Mouse (Mus musculus) B cell, adult 2 months (primary cell): ENCODE data around the gene Kmt2a.

ENCODE experiments used
- DNase-seq, 2 experiments: peaks; one replicate each; pipeline ENCODE4 v3.0.0; 2022

Gene Kmt2a

DNA sequence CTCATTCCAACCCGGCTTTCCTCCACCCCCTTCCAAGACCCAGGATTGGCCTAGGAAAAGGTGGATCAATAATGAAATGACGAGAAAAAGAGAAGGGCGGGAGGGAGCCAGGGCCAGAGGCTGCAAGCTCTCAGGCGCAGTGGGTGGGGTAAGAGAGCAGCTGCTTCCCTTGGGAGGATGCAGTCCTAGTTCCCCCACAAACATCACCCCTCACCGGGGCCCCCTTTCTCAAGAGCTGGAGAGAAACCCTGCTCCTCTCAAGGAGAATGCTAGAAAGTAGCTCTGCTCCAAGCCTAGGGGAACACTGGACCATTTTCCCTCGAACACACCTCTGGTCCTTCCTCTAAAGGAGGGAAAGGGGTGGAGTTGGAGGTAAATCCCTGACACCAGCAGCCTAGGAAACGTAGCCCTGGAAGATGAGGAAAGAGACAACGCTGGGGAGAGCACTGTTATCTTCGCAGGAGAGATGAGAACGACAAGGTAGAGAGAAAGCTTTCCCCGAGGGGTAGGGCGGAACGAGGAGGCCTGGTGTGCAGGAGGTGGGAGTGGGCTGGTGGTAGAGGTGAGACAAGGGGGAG lies 1.3 kb downstream of the Kmt2a start:
- DNase-seq = peak; percentile 18 to 27

DNA sequence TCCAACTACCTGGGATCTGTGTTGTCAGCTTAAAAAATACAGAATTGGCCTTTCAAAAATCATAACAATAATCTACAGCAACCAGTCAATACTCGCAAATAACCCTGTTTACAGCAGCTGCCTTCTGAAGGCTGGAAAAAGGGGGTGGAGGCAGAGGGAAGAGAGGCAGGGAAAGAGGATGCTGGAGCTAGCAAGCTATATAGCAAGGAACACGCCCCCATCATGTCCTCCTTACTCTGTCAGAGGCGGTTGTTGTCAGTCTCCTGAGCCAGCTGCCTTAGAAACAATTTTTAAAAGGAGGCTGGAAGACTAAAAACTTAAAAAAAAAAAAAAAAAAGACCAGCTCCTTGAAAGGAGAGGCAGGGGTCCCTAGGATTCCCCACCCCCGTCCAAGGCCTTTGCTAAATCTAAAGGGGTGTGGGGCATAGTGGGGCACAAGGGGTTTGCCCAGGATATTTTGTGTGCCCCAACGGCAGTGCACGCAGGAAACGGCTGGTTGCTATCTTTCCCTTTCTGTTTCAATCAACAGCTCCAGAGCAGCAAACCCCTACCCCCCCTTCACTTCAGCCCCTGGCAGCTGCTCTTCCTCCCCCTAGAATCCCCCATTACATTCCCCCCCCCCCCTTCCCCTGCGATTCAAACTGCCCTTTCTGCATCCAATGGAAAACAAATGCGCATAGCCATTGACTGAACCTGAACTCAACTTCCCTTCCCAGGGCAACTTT lies 2.2 kb downstream of the Kmt2a start:
- peak; percentile 41 to 46 for DNase-seq

DNA sequence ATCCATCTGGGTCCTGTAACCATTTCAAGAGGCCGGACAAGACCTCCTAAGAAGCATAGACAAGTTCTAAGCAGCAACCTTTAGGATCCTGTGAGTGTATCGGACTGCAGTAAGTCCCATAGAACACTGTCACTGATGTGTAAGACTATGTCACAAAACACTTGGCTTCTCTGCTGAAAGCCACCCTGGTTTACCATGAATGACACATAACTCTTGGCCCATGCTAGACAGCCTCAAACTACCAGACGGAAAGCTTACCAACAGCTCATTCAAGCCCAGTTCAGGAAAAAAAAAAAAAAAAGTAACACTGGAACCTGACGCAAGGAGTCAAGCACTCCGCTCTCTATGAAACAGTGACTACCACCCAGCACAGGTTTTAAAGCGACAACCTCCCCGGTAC lies 3.4 kb downstream of the Kmt2a start:
- no peak for DNase-seq

DNA sequence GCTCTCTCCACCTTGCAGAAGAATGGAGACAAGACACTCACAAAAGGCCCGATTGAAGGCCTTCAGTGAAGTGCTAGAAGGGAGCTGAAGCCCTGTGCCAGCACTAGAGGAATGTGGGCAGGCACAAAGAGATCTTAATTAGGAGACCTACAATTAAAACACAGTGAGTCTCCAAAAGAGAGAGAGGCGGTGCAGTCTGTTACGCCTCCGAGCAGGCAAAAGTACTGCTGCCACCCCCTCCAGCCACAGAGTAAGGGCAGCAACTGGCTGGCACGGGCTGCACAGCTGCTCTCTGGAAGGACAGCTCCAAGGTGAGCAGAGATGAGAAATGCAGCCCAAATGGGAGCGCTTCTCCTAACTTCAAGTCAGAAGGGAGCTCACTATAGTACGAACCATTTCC lies 5.6 kb downstream of the Kmt2a start:
- no peak for DNase-seq

DNA sequence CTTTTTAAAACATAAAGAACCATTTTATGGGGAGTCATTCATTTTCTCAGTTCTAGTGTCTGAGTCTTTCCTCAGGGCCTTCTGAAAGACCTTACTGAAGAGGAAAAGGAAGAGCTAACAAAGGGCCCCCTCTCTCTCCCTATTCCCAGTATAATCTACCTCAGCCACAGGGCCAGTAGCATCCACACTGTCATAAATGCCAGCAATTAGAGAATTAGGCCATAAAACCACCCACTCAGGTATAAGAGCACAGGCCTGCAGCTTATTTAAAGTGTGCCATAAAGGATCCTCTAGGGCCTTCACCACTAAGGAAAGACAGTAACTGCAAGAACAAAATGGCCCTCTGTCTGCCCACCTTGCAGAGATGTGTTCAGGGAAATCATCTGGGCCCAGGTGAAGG lies 6.9 kb downstream of the Kmt2a start:
- DNase-seq = no peak

DNA sequence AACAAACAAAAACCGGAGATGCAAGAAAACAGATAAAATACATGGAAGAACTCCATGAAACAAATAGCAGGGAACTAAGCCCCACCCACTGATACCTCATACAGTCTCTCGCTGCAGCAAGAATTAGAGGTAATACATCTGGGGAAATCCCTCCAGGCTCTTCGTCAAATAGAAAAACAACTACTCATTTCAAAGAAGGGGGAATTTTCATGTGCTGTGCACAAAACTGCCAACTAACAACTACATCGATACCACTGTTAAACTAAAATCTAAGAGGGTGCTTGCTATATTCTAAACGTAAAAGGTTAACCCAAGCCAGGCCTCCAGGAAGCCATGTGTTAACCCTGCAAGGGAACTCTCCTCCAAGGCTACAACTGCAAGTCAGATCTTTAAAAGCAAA lies 7.4 kb downstream of the Kmt2a start:
- DNase-seq = no peak

DNA sequence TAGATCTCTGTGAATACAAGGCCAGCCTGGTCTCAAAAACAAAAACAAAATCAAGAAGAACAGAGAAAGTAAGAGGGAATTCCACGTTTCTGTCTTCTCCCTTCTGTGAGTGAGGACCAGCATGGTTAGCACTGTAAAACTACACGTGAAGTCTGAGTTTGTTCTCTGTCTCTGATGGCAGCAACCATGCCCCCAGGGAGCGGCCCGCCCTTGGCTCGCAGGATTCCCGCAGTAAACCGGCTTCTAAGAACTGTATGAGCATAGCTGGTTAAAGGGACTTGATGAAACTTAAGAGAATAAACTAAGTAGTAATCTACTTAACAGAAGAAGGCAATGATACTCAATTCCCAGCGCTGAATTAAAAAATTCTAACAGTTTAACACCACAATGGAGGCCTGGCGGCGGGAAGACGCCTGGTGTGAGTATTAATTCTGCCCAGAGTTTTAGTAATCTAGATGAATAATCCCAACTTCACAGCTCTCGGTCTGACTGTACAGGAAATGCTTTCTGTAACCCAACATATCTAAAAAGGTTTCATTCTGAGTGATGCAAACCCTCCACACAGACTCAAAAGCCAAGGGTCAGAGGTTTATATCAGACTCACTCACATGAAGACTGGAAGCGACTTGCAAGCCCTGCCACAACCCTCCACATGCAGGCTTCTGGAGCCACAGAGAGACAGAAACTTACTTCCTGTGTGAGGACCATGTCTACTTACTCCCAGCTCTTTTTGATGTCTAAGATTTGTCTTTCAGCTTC lies 12.6 kb downstream of the Kmt2a start:
- no peak for DNase-seq

DNA sequence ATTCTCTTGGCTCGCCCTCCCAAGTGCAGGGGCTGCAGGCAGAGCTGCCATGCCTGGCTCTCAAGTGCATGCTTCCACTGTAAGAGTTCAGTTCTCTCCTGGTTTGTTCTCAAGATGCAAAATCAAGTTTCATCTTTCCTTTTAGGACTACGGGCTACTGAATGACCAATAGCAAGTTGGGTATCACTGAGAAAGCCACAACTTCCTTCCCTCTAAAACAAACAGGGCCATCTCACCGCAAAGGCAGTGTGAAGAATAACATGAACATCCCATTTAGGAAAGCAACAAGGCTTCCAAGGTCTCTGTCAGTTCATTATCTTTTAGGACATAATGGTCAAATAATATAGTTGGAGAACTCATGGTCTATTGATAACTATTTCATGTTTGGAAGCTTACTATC lies 13.4 kb downstream of the Kmt2a start:
- no peak for DNase-seq

DNA sequence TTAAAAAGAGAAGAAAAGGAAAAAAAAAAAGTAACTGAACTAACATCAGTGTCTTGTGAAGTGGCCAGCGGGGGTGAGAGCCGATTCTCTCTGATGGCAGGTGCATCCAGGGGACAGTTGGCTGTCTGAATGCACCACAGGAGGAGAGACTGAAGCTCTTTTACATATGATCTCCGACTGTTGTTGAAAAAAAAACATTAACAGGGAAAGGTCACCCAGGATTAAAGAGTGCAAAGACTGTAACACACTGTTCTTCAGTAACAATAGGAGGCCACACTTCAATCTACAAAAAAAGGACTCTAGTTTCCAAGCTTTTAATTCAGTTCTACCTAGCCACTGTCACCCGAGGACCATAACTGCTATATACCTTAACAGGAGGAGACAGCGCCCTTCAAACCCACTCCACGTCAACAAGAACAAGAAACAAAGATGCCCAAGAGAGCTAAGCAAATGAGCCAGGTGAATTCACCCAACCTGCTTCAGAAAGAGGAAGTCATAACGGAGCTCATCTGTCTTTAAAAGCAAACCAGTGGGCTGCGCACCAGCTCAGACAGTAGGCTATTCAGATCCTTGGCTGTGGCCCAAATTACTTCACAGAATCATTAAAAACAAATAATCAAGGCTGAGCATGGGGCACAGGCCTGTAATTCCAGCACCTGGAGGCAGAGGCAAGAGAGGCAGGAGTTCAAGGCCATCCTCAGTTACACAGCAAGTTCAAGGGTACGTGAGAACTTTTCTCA lies 14.4 kb downstream of the Kmt2a start:
- DNase-seq = peak; percentile 58 to 60

DNA sequence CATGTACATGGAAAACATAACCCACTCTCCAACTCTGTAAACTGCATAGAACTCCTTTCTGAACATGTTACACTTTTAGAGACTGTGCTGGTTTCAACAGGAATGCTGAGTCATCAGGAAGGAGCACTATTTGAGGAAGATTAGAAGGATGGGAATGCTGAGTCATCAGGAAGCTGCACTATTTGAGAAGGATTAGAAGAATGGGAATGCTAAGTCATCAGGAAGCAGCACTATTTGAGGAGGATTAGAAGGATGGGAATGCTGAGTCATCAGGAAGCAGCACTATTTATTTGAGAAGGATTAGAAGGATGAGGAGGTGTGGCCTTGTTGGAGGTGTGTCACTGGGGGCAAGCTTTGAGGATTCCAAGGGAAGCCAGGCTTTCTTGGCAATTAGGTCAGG lies 20.0 kb downstream of the Kmt2a start:
- DNase-seq = no peak

DNA sequence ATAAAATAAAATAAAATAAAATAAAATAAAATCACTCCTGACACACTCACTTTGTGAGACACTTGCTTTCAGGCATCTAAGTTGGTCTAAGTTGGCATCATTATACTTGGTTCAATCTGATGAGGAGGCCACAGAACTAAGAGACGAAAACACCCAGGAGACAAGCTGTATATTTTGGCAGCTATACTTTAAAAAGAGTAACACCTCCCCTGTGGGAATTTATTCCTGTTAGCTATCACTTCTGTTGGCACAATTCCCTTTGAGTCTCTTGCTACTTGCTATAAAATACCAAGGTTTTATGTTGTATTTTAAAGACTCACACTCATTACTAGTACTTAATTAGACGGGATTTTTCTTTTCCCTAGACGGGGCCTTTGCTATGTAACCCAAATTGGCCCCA lies 22.4 kb downstream of the Kmt2a start:
- no peak for DNase-seq

DNA sequence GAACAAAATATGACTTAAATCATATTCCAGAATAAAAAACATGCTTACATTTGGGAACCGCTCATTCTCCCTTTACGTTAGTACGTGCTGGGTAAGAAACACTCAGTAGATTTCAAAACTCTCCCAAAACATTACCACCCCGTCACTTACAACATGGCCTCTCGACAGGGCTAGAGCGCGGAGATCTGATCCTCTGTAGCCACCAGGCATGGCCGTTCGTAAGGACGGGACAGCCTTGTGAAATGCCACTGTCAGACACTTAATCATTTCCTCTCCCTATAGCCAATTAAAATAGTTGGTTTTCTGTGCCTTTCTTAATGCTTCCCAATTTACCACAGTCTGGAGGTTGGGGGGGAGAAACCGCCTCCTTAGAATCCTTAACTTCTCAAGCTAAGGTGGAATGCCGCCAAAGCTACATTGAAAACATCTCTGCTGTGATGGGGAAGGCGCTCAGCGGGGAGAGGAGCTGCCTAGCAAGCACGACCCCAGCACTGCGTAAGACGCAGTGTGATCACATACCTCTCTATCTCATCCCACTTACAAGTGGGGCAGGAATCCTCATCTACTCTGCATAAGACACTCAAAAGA lies 23.6 kb downstream of the Kmt2a start:
- DNase-seq = no peak

DNA sequence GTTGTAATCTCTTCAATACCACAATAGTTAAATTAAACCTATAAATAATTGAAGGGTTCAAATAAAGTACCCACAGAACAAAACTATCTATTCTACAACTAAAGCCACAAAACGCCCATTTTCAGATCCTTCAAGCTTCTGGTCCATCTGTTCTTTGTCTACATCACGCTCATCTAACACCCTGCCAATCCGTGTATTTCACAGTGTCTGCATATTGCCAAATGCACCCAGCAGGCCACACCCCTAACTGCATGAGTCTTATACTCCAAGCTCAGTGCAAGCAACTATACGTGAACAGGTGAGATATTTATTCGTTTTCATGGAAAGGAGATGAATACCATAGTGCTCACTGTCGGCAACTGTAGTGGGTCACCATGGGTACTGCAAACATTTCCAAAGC lies 25.9 kb downstream of the Kmt2a start:
- no peak for DNase-seq

DNA sequence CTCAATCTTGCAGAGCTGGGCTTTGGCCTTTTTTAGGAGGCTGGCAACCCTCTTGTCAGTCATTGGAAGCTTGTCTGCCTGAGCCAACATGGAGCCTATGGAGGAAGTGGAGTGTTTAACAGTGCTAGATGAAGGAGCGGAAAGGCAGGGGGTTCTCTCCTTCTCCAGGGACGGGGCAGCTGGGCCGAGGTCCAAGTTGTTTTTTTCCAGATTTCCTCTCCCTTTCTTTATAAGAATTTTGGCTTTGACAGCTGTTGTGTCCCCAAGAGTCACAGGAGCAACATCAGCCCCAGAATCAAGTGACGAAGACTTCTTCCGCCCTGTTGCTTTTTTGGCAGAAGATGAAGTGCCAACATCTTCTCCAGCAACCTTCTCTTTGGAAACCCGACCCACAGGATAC lies 33.6 kb downstream of the Kmt2a start:
- no peak for DNase-seq

DNA sequence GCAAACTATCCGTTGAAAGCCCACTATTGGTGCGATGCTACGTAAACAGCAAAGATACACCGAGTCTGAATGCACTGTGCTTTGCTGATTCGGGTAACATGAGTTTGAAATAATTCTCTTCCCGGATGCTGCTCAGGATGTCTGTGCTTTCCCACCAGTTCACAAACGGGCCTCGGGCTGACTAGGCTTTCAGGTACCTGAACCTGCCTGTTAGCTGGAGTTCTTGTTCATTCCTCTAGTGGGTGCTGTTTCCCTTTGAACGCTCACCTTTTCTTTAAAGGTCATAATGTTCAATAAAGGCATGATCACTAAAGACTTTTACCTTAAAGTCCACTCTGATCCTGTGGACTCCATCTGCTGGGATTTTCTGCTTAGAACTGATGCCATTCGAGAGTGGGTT lies 39.9 kb downstream of the Kmt2a start:
- peak; percentile 63 to 68 for DNase-seq

DNA sequence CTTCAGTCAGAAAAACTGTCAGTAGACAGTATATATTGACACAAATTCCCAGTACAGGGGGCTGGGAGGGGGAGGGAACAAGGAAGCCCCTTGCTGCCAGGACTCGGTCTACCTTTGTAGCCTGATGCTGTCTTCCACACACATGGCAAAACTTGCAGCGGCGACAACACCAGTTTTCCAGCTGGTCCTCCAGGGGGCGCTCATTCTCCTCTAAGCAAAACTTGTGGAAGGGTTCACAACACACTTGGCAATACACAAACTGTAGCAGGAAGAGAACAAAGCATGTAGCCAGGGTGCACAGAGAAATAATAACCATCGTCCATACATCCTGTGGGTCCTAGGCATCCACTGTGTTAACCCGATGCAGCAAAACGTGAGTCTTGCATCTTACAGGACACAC lies 44.7 kb downstream of the Kmt2a start:
- peak; percentile 87 for DNase-seq

DNA sequence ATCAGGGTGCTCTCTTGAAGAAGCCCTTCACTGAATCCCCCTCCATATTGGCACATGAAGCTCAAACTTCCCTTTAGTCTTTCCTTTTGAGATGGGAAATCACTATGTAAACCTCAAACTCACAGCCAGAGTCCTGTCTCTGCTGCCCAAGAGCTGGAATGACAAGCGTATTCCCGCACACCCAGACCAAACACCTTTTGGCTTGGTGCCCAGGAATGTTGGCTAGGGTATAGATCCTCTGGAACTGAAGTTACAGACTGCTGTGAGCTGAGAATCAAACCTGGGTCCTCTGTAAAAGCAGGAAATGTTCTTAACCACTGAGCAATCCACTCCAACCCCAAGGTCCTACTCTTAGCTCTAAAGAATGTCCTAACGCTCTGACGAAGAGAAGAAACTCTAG lies 48.7 kb downstream of the Kmt2a start:
- DNase-seq = no peak

DNA sequence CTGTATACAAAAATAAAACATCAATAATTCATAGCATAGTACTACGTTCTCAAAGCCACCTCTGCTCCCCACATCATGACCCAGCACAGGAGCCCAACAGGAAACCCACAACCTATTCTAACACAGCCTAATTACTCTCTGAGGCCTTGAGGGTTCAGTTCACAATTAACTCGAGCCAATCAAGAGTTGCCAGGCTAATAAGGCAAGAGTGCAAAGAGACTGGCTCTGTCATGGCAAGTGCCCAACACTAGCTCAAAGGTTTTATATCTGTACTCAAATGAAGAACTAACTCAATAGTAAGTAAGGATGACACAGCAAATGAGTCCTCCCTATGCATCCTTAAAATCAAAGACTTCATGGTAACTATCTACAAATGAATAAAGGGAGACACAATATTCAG lies 50.6 kb downstream of the Kmt2a start:
- no peak for DNase-seq

DNA sequence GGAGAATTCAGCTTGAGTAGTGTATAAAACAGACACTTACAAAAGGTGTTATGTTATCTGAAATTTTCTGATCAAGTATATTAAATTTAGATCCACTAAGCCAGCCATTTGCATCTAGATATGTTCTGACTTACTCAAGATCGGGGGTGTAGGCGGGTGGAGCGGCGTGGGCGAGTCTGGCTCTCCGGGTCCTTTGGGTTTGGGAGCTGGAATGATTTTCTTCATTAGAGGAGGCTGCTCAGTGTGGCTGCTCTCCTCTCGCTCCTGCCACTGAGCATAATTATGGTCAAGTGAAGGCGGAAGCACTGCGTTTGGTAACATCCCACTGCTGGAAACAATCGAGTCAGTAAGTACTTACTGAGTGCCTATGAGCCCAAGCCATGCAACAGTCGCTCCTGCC lies 52.2 kb downstream of the Kmt2a start:
- no peak for DNase-seq

DNA sequence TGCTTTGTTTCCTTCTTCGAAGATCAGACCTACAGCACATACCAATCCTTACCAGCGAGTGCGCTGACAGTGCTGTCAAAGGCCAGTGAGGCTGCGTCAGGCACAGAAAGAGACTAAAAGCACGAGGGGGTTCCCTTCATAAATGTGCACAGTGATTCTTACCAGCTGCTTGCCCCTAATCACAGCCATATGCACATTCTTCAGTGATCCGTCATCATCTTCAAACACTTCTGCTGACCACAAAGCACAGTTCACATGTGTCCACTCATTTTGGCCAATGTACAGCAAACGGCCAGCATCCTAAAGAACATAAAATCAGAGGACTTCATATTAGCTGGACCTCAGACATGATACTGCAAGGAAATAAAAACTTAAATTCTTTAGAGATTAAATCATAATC lies 54.4 kb downstream of the Kmt2a start:
- DNase-seq = no peak

DNA sequence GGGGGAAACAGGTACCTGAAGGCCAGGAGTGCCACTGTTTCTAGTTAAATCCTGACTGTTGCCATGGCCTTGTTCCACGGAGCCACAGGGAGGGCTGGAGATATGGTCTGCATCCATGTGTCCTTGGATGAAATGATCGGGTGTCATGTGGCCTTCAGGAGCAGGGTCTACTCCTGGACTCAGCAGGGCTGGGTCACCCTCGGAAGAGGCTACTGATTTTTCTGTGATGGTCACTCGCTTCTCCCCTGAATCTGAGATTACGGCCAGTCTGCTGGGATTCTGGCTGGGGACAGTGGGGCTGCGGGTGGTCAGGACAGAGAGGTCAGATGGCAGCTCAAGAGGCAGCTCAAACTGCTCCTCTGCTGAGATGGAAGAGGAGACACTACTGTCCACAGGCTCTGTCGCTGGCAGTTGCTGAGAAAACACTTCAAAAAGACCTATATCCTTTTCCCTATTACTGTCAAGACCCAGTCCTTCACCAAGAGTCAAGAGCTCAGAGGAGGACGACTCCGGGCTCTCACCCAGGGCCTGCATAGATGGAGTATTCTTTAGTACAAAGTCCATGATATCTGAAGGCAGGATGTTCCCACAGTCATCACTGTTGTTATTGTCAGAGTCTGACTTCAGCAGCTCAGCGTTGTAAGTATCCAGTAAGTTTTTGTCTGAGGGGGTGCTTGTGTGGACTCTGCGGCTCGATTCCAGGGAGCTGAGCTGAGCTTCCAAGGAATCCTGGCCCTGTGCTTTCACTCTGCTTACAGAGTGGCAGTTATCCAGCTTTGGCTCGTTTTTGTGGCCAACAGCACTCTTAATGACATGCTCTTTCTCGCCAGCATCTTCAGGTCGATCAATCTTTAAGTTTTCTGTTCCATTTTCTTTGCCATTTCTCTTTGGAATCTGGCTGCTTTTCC lies 60.9 kb downstream of the Kmt2a start:
- DNase-seq = no peak

DNA sequence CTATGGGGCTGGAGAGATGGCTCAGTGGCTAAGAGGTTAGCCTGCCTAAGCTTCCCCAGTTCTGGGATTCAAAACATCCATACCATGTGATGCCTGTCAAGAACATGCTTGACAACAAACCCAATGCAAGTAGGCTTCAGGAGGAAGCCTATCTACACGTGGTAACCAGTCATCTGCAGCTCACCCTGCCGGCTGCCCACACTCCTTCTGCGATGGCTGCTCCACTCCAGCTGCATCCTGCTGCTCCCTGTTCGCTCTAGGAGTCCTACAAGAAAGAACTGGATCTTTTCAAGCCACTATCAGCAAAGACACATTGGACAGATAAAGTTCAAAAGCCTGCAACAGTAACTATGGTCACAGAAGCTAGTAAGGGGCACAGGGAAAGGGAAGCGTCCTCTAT lies 63.6 kb downstream of the Kmt2a start:
- DNase-seq = no peak
